Mouse (Mus musculus): ENCODE results near the gene Entpd7. TPM values are rescaled to one million over a fixed set of nuclear protein-coding genes. Genes with fewer than 3 reads are reported as not detected.
A peak's percentile ranks its signal among the peaks of the same experiment; 100 is the strongest.

Entpd7 gene
- polyA plus RNA-seq, 1 experiment from 2014 or later, result 10.2 TPM

DNA sequence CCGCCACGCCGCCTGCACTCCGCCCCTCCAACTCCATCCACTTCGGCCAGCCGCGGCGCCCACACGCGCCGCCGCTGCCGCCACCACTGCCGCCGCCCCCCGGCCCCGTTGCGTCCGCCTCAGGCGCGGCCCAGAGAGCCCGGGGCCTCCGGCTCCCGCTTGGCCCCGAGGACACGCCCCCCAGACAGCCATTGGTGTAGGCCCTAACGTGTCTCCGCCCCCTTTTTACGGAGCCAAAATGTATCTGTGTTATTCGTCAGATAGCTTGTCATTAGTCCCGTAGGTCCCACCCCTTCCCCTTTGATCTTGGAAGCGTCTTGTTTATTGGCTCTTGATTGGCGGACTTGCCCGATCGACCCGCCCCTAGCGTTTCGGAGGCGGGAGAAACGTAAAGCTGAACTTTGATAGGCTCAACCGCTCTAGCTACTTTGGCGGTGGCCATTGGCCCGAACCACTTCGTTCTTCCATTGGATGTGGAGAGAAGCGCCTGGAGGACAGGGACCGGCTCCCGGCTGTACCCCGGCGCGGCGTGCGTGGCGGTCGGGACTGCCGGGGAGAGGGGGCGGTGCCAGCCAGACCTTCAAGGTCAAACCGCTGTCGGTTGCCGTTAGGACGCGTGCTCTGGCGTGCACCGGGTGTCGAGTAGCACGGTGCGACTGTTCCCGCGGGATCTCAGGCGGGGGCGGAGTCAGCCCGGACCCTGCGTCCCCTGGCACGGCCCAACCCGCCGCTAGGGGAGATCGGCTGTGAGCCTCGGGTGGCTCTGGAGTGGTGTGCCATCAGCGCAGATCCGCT lies 14.5 kb upstream of the Entpd7 start, which contains the start of gene Slc25a28:
Gene Slc25a28 (minus strand): TSS at position 152 of the 795 bp plus-strand sequence.
- peak within 1 kb of the TSS; percentile 98 for H3K27ac ChIP-seq (replicated peaks)
- no peaks in the 10 kb centered on the region for H3K9me3 ChIP-seq (replicated peaks)
- H3K4me2 ChIP-seq (replicated peaks), result peak within 1 kb of the TSS; percentile 93
- no peaks in the 10 kb centered on the region for H3K36me3 ChIP-seq
- H3K4me1 ChIP-seq, result peaks cover 28% of the 10 kb centered on the region
- ATAC-seq (ENCODE audit: insufficient number of reproducible peaks, low FRiP score, low TSS enrichment, low read depth), result peak; percentile 98
- H3K4me3 ChIP-seq (replicated peaks), result peak within 1 kb of the TSS; percentile 93
- H3K27me3 ChIP-seq, result no peaks in the 10 kb centered on the region
- under 1% methylated on average over 79 of the region's 79 CpGs for WGBS
- peak within 1 kb of the TSS; percentile 85 for H3K9ac ChIP-seq

DNA sequence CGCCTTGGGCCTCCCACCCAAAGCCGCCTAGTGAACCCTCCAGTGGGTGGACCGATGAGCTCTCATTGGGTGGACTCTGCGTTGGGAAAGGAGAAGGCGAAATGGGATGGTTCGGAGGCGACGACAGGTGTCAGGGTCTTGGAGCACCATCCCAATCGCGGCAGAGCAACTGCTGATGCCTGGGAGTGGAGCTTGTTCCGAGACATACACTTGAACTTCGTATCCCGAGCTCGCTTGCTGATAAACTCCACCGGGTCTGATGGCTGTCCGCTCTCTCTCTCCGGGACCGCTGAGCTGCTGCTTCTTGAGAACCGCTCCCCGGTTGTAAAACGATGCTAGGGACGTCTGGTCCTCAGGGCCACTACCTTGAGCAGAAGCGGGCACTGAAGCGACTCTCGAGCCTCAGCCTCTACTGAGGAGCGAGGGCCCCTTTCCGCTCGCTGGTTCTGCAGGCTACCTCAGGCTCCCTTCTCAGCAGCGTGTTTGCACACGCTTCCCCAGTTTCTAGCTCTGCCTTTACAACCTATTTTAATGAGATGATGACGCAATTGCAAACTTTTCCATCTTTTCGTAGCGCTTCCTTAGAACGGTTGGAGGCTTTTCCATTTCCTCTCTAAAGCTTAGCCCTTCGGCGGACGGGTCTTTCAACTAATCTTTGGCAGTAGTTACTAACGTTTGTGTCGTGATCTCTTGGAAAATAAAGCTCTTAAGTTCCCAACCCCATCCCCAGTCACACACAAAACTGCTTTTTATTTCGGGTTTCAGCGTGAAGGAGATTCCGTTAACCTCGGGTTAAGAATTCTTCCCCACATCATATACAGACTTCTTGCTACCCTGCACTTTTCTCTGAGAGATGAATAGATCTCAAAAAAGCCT lies 13.7 kb upstream of the Entpd7 start:
- no peaks in the 10 kb centered on the region for H3K36me3 ChIP-seq
- 1% methylated on average over 43 of the region's 43 CpGs for WGBS
- H3K9ac ChIP-seq, result peak overlapping the region; percentile 39
- peak overlapping the region; percentile 93 for H3K4me2 ChIP-seq (replicated peaks)
- H3K4me3 ChIP-seq (replicated peaks), result peak overlapping the region; percentile 93
- H3K27ac ChIP-seq (replicated peaks), result peak overlapping the region; percentile 98
- ATAC-seq (ENCODE audit: insufficient number of reproducible peaks, low FRiP score, low TSS enrichment, low read depth), result no peak
- no peaks in the 10 kb centered on the region for H3K27me3 ChIP-seq
- H3K9me3 ChIP-seq (replicated peaks), result no peaks in the 10 kb centered on the region
- peaks cover 26% of the 10 kb centered on the region for H3K4me1 ChIP-seq

- Histone ChIP-seq H3K9ac (no peak overlapping the region), H3K4me2 (replicated peaks) (no peak overlapping the region), H3K27me3 (no peaks in the 10 kb centered on the region), H3K27ac (replicated peaks) (no peak overlapping the region), H3K4me1 (peaks cover 14% of the 10 kb centered on the region), H3K9me3 (replicated peaks) (no peaks in the 10 kb centered on the region), H3K4me3 (replicated peaks) (no peak overlapping the region), H3K36me3 (no peaks in the 10 kb centered on the region)
- 74% methylated on average over 8 of the region's 8 CpGs for WGBS
- no peak for ATAC-seq (ENCODE audit: insufficient number of reproducible peaks, low FRiP score, low TSS enrichment, low read depth)
These were observed 10.9 kb upstream of the Entpd7 start for GRCm38 (mm10) chr19:43678467-43679003.

DNA sequence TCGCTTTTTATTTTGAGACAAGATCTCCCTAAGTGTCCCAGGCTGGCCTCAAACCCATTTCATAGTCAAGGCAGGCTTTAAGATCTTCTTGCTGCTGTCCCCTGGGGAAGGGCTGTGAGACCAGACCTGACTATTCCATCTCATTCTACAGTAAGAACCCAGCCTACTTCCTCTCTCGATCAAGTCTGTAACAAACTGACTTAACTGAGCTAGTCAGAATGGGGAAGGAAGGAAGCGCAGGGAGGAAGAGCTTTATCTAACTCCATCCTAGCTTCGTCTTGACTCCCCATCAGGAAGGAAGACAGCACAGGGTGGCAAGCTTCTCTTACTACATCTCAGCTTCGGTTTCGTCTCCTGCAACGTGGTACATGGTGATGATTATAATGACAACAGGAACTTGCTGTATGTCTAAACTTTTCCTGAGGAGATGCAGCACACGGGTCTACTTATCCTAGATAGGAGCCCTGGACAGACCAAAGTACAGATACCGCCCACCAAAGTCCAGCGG lies 9.9 kb upstream of the Entpd7 start:
- Histone ChIP-seq H3K36me3 (no peaks in the 10 kb centered on the region), H3K27ac (replicated peaks) (no peak overlapping the region), H3K4me3 (replicated peaks) (no peak overlapping the region), H3K9ac (no peak overlapping the region), H3K4me1 (peaks cover 11% of the 10 kb centered on the region), H3K27me3 (no peaks in the 10 kb centered on the region), H3K9me3 (replicated peaks) (no peaks in the 10 kb centered on the region), H3K4me2 (replicated peaks) (no peak overlapping the region)
- WGBS, result 78% methylated on average over 10 of the region's 10 CpGs
- ATAC-seq (ENCODE audit: insufficient number of reproducible peaks, low FRiP score, low TSS enrichment, low read depth), result no peak

GRCm38 (mm10) chr19:43681541-43681940 lies 7.9 kb upstream of the Entpd7 start:
- Histone ChIP-seq H3K4me2 (replicated peaks) (no peak overlapping the region), H3K4me3 (replicated peaks) (no peak overlapping the region), H3K9me3 (replicated peaks) (no peaks in the 10 kb centered on the region), H3K27me3 (no peaks in the 10 kb centered on the region), H3K27ac (replicated peaks) (no peak overlapping the region), H3K9ac (no peak overlapping the region), H3K36me3 (no peaks in the 10 kb centered on the region), H3K4me1 (peaks cover 2% of the 10 kb centered on the region; the same call in 1 of the 2 replicates)
- no peak for ATAC-seq (ENCODE audit: insufficient number of reproducible peaks, low FRiP score, low TSS enrichment, low read depth)
- WGBS, result 84% methylated on average over 4 of the region's 4 CpGs

- no peak overlapping the region for H3K9ac ChIP-seq
- peaks cover 6% of the 10 kb centered on the region; the same call in 1 of the 2 replicates for H3K36me3 ChIP-seq
- no peaks in the 10 kb centered on the region for H3K27me3 ChIP-seq
- no peak overlapping the region for H3K4me2 ChIP-seq (replicated peaks)
- WGBS, result 79% methylated on average over 14 of the region's 14 CpGs
- H3K9me3 ChIP-seq (replicated peaks), result no peaks in the 10 kb centered on the region
- no peak overlapping the region for H3K27ac ChIP-seq (replicated peaks)
- peaks cover 10% of the 10 kb centered on the region; the same call in 1 of the 2 replicates for H3K4me1 ChIP-seq
- no peak overlapping the region for H3K4me3 ChIP-seq (replicated peaks)
- ATAC-seq (ENCODE audit: insufficient number of reproducible peaks, low FRiP score, low TSS enrichment, low read depth), result no peak
These were observed 3.3 kb downstream of the Entpd7 start for GRCm38 (mm10) chr19:43692815-43693214.

GRCm38 (mm10) chr19:43695514-43695964 lies 6.1 kb downstream of the Entpd7 start:
- no peak for ATAC-seq (ENCODE audit: insufficient number of reproducible peaks, low FRiP score, low TSS enrichment, low read depth)
- H3K27ac ChIP-seq (replicated peaks), result no peak overlapping the region
- peaks cover 18% of the 10 kb centered on the region for H3K36me3 ChIP-seq
- no peaks in the 10 kb centered on the region for H3K27me3 ChIP-seq
- WGBS, result 68% methylated on average over 10 of the region's 10 CpGs
- H3K4me1 ChIP-seq, result no peaks in the 10 kb centered on the region
- H3K4me3 ChIP-seq (replicated peaks), result no peak overlapping the region
- H3K9me3 ChIP-seq (replicated peaks), result no peaks in the 10 kb centered on the region
- H3K4me2 ChIP-seq (replicated peaks), result no peak overlapping the region
- H3K9ac ChIP-seq, result no peak overlapping the region

DNA sequence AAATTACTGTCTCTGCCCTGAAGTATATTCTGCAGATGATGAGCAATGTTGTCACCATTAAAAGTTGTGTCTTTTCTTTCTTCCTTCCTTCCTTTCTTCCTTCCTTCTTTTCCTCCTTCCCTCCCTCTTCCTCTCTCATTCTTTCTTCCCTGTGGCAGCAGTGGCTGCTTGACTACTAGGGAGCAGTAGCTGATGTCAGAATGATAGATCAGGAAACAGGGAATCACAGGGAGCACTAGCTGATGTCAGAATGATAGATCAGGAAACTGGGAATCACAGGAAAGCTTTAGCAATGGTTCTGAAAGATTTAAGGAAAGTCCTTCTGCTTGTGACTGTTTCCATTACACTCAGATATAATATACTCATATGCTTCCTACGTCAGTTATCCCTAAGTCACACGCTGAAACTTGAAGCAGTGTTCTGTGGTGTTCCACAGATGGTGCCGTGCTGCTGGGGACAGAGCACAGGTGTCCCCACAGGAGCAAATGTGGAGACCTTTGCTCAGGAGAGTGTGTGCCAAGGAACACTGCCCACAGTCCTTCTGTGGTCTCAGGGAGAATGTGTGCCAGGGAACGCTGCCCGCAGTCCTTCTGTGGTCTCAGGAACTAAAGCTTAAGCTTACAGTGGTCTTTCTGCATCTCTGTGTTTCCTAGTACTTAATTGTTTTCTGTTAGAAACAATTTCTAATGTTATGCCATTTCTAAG lies 8.3 kb downstream of the Entpd7 start:
- no peak for ATAC-seq (ENCODE audit: insufficient number of reproducible peaks, low FRiP score, low TSS enrichment, low read depth)
- Histone ChIP-seq H3K4me1 (no peaks in the 10 kb centered on the region), H3K4me3 (replicated peaks) (no peak overlapping the region), H3K27ac (replicated peaks) (no peak overlapping the region), H3K9me3 (replicated peaks) (no peaks in the 10 kb centered on the region), H3K4me2 (replicated peaks) (no peak overlapping the region), H3K36me3 (peaks cover 26% of the 10 kb centered on the region), H3K27me3 (no peaks in the 10 kb centered on the region), H3K9ac (no peak overlapping the region)
- WGBS, result 89% methylated on average over 5 of the region's 5 CpGs

- Histone ChIP-seq H3K9me3 (replicated peaks) (no peaks in the 10 kb centered on the region), H3K36me3 (peaks cover 32% of the 10 kb centered on the region), H3K4me3 (replicated peaks) (no peak overlapping the region), H3K27me3 (no peaks in the 10 kb centered on the region), H3K9ac (no peak overlapping the region), H3K27ac (replicated peaks) (no peak overlapping the region), H3K4me1 (no peaks in the 10 kb centered on the region), H3K4me2 (replicated peaks) (no peak overlapping the region)
- no peak for ATAC-seq (ENCODE audit: insufficient number of reproducible peaks, low FRiP score, low TSS enrichment, low read depth)
- 69% methylated on average over 11 of the region's 11 CpGs for WGBS
These were observed 9.7 kb downstream of the Entpd7 start for GRCm38 (mm10) chr19:43699021-43699762.

DNA sequence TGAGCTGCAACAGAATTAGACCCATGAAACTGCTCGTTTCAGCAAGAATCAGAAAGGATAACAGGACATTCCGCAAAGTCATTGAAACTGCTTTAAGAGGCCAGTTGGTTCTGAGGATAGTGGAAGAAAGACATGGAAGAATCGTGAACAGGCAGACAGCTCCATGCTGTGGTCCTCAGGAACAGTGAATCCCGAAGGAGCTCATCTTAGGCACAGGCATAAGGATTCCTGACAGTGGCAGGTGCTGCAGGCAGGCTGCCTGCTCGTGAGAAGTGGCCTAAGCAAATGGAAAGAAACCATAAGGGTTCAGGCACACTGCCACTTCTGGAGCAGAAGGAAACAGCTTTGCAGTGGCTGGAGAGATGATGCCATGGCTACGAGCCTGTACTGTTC lies 10.3 kb downstream of the Entpd7 start:
- no peak overlapping the region for H3K27ac ChIP-seq (replicated peaks)
- no peaks in the 10 kb centered on the region for H3K9me3 ChIP-seq (replicated peaks)
- H3K36me3 ChIP-seq, result peaks cover 38% of the 10 kb centered on the region
- no peaks in the 10 kb centered on the region for H3K27me3 ChIP-seq
- H3K4me2 ChIP-seq (replicated peaks), result no peak overlapping the region
- ATAC-seq (ENCODE audit: insufficient number of reproducible peaks, low FRiP score, low TSS enrichment, low read depth), result no peak
- WGBS, result 80% methylated on average over 6 of the region's 6 CpGs
- H3K4me1 ChIP-seq, result no peaks in the 10 kb centered on the region
- H3K4me3 ChIP-seq (replicated peaks), result no peak overlapping the region
- H3K9ac ChIP-seq, result no peak overlapping the region
